In the genomic region with DNA sequence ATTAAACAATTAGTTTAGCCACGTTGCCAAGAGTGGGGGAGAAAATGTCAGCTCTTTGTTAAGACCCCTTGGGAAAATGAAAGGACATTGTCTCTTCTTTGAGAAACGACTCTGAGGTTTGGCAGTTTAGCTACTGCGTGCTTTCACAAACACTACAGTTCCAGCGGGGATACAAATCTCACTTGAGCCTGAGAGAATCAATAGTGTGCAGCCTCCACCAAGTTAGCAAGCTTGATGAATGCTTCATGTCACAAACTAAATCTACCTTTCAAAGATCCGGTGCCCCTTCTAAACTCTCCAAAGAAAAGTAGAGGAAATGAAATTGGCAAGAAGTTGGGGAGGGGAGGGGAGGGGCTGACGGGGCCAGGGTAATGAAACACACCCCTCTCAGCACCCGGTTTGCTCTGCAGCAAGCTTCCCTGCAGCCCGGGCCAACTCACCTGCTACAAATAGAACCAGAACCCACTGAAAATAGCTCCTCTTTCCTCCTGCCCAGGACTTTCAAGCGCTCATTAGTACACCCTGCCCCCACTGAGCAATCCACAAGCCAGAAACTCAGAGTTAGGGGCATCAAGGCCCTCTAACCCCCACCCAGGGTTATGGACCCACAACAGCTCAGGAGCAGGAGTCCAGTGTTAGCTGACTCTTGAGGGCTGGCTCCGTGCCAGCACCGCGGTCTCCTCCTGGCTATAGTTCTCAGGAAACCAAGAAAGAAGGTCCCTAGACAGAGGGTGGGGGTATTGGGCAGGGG, we compare ENCODE assay signal across 9 mouse cellular contexts. TPM values are rescaled to one million over a fixed set of nuclear protein-coding genes. Genes with fewer than 3 reads are reported as not detected.
DNase-seq lines count a peak whose midpoint lies in the region; ATAC-seq and TF ChIP-seq lines count a peak whose summit lies in the region.
"Had no signal": no experiment of that assay in that cellular context is flagged by ENCODE, and none has a peak within 500 bp of the region (broad histone marks: within the 10 kb centered on the region; RNA-seq: fewer than 3 reads in every experiment).

No protein-coding gene starts in this region.

- H3K4me2 ChIP-seq in forebrain, embryonic 16.5 days (ENCODE audit: low read length): no peak overlapping the region
- H3K4me2 ChIP-seq in hindbrain, embryonic 13.5 days: no peak overlapping the region
- H3K4me2 ChIP-seq in lung, postnatal 0 days (replicated peaks; ENCODE audit: low read depth, low read length): peak overlapping the region; percentile 27; the same call in 1 of the 2 replicates

- WGBS in forebrain, embryonic 16.5 days: 18% methylated on average over 12 of the region's 12 CpGs
- 34% methylated on average over 12 of the region's 12 CpGs for WGBS in hindbrain, embryonic 13.5 days
- WGBS in lung, postnatal 0 days: 25% methylated on average over 12 of the region's 12 CpGs

- peak; percentile 20; the same call in 1 of the 2 replicates for ATAC-seq in forebrain, embryonic 16.5 days
- peak; percentile 61; the same call in 1 of the 2 replicates for ATAC-seq in hindbrain, embryonic 13.5 days (ENCODE audit: low FRiP score)
- peak; percentile 46 for ATAC-seq in lung, postnatal 0 days

- 0 out of 2 replicates have a peak overlapping the region, but pooled peaks have one; percentile 17 for H3K4me3 ChIP-seq in E14TG2a.4 (replicated peaks; ENCODE audit: low read length)
- no peak overlapping the region for H3K4me3 ChIP-seq in forebrain, embryonic 16.5 days (replicated peaks; ENCODE audit: low read length)
- no peak overlapping the region for H3K4me3 ChIP-seq in hindbrain, embryonic 13.5 days
- H3K4me3 ChIP-seq in lung, postnatal 0 days (ENCODE audit: low read depth, low read length): no peak overlapping the region

- H3K36me3 ChIP-seq in E14TG2a.4 (ENCODE audit: insufficient read depth, low read length): no peaks in the 10 kb centered on the region
- no peaks in the 10 kb centered on the region for H3K36me3 ChIP-seq in forebrain, embryonic 16.5 days (ENCODE audit: control insufficient read depth, insufficient read depth)
- H3K36me3 ChIP-seq in hindbrain, embryonic 13.5 days: no peaks in the 10 kb centered on the region
- H3K36me3 ChIP-seq in lung, postnatal 0 days (ENCODE audit: insufficient read depth, low read length): no peaks in the 10 kb centered on the region

- no peak for TF ChIP-seq EP300 in lung, postnatal 0 days (IDR thresholded peaks at IDR 0.05)

- TF ChIP-seq CTCF in E14TG2a.4 (conservative IDR thresholded peaks at IDR 0.05; ENCODE audit: low read length): no peak
- TF ChIP-seq CTCF in lung, postnatal 0 days (IDR thresholded peaks at IDR 0.05): no peak

- H3K27ac ChIP-seq in forebrain, embryonic 16.5 days (ENCODE audit: low read length): no peak overlapping the region
- peak overlapping the region; percentile 5; the same call in 1 of the 2 replicates for H3K27ac ChIP-seq in hindbrain, embryonic 13.5 days
- H3K27ac ChIP-seq in lung, postnatal 0 days (ENCODE audit: low read length): no peak overlapping the region

- no peaks in the 10 kb centered on the region for H3K27me3 ChIP-seq in E14TG2a.4 (ENCODE audit: insufficient read depth, low read length)
- no peaks in the 10 kb centered on the region for H3K27me3 ChIP-seq in forebrain, embryonic 16.5 days (replicated peaks; ENCODE audit: control insufficient read depth, insufficient read depth, low read length)
- no peaks in the 10 kb centered on the region for H3K27me3 ChIP-seq in hindbrain, embryonic 13.5 days
- no peaks in the 10 kb centered on the region for H3K27me3 ChIP-seq in lung, postnatal 0 days (replicated peaks; ENCODE audit: insufficient read depth, low read length)

- DNase-seq in cerebellum, postnatal 25 days: peak; percentile 52 to 65
- DNase-seq in cerebellum, adult 11-12 months: no peak
- DNase-seq in lung, postnatal 0 days (ENCODE audit: low spot score): peak; percentile 28
- peak; percentile 14 for DNase-seq in thymus, postnatal 25 days
- DNase-seq in c-Kit-positive CD71-positive TER-119-positive erythroid progenitor cells, embryonic 14.5 days (ENCODE audit: low spot score): no peak

- H3K9ac ChIP-seq in forebrain, embryonic 16.5 days (replicated peaks; ENCODE audit: low read depth, low read length): no peak overlapping the region
- H3K9ac ChIP-seq in hindbrain, embryonic 13.5 days: no peak overlapping the region
- H3K9ac ChIP-seq in lung, postnatal 0 days (replicated peaks; ENCODE audit: low read depth): no peak overlapping the region

- H3K4me1 ChIP-seq in E14TG2a.4 (replicated peaks; ENCODE audit: low read depth, low read length): peaks cover 19% of the 10 kb centered on the region
- H3K4me1 ChIP-seq in forebrain, embryonic 16.5 days (replicated peaks; ENCODE audit: control insufficient read depth, insufficient read depth, low read length): peaks cover 8% of the 10 kb centered on the region
- H3K4me1 ChIP-seq in hindbrain, embryonic 13.5 days (replicated peaks): peaks cover 18% of the 10 kb centered on the region
- no peaks in the 10 kb centered on the region for H3K4me1 ChIP-seq in lung, postnatal 0 days (ENCODE audit: insufficient read depth, low read depth, low read length)

- no peaks in the 10 kb centered on the region for H3K9me3 ChIP-seq in E14TG2a.4 (ENCODE audit: low read length)
- no peaks in the 10 kb centered on the region for H3K9me3 ChIP-seq in forebrain, embryonic 16.5 days (ENCODE audit: control insufficient read depth, low read length)
- H3K9me3 ChIP-seq in hindbrain, embryonic 13.5 days: no peaks in the 10 kb centered on the region
- H3K9me3 ChIP-seq in lung, postnatal 0 days (ENCODE audit: low read length): no peaks in the 10 kb centered on the region

RNA-seq across cellular contexts. Expression of a gene that starts 8.2 kb away (rescaled TPM):
- 42.1 and 45.3 TPM in 2 replicates for polyA plus RNA-seq in forebrain, embryonic 16.5 days (2015; fragmentation: Nextera tagmentation; extraction: Ambion mirVana)
- 35.9 and 36.7 TPM in 2 replicates for polyA plus RNA-seq in hindbrain, embryonic 13.5 days (2015; fragmentation: Nextera tagmentation; extraction: Ambion mirVana)
- 22.0 and 24.6 TPM in 2 replicates for polyA plus RNA-seq in lung, postnatal 0 days (2015; fragmentation: Nextera tagmentation; extraction: Ambion mirVana)

RNA-seq across cellular contexts. Expression of a gene that starts 17.0 kb away (rescaled TPM):
- polyA plus RNA-seq in forebrain, embryonic 16.5 days (2015; fragmentation: Nextera tagmentation; extraction: Ambion mirVana): not detected in 2 replicates
- not detected in 2 replicates for polyA plus RNA-seq in hindbrain, embryonic 13.5 days (2015; fragmentation: Nextera tagmentation; extraction: Ambion mirVana)
- polyA plus RNA-seq in lung, postnatal 0 days (2015; fragmentation: Nextera tagmentation; extraction: Ambion mirVana): not detected in 2 replicates
- polyA plus RNA-seq: neural tube, embryonic 11.5 days had no signal

RNA-seq across cellular contexts. Expression of a gene that starts 34.7 kb away (rescaled TPM):
- 25.5 and 27.3 TPM in 2 replicates for polyA plus RNA-seq in forebrain, embryonic 16.5 days (2015; fragmentation: Nextera tagmentation; extraction: Ambion mirVana)
- polyA plus RNA-seq in hindbrain, embryonic 13.5 days (2015; fragmentation: Nextera tagmentation; extraction: Ambion mirVana): 20.8 and 21.5 TPM in 2 replicates
- polyA plus RNA-seq in lung, postnatal 0 days (2015; fragmentation: Nextera tagmentation; extraction: Ambion mirVana): 21.7 and 25.3 TPM in 2 replicates

Comparison
In these comparisons a context has a peak if more than half of its experiments do, and no peak if none do; other contexts are left out.
1. DNase-seq: peak in cerebellum, postnatal 25 days (2 of 2), lung, postnatal 0 days (single experiment) and thymus, postnatal 25 days (single experiment); none in cerebellum, adult 11-12 months (single experiment) and c-Kit-positive CD71-positive TER-119-positive erythroid progenitor cells, embryonic 14.5 days (single experiment).
2. Peak in every context shown above with its lines, with median percentiles within 50 percentile points of each other: ATAC-seq.